Mouse (Mus musculus): ENCODE measurements around the gene Enox1. TPM values are rescaled to one million over a fixed set of nuclear protein-coding genes. Genes with fewer than 3 reads are reported as not detected.

Enox1 gene
- polyA plus RNA-seq, 1 experiment, result not detected

DNA sequence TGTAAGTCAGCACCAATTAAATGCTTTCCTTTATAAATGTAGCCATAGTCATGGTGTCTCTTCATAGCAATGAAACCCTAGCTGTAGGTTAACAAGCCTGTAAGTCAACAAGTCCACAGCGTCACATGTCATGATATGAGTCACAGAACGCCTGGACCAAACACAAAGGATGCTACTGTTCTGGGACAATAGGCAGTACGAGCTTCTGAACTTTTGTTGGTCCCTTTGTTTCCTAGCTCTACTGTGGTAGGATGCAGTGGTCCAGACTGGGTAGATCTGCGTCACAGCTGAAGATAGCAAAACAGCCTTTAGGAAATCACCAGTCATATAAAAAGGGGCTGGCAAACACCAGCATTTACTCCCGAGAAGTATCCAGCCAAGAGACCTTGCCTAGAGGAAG, 135.2 kb downstream of the Enox1 start:
- no peak overlapping the region for H3K27ac ChIP-seq (ENCODE audit: insufficient read depth, low read depth, low read length)
- H3K4me3 ChIP-seq (ENCODE audit: insufficient read depth, low read length), result no peak overlapping the region
- H3K4me1 ChIP-seq (ENCODE audit: control insufficient read depth, insufficient read depth, low read length), result no peaks in the 10 kb centered on the region
- TF ChIP-seq CTCF (IDR thresholded peaks at IDR 0.05; ENCODE audit: low read depth, low read length) (no peak), POLR2A (IDR thresholded peaks at IDR 0.05; ENCODE audit: borderline replicate concordance, low read depth, low read length) (no peak)

DNA sequence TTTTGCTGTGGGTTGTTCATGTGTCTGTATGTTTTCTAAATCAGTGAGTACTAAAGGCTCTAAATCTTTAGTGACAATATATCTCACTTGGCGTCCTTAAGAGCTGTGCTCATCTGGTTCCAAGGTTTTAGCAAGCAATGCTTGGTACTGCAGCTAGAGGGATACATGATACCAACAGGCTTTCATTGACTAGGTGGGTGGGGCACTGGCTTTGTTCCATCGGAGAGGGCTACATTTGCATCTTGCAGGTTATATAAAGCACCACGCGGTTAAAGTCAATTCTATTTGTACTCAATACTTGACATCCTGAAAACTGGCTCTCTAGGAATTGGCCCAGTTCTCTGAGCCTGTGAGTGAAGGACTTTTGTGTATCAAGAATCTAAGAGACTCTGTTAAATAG, 140.5 kb downstream of the Enox1 start:
- Histone ChIP-seq H3K4me3 (ENCODE audit: insufficient read depth, low read length) (no peak overlapping the region), H3K27ac (ENCODE audit: insufficient read depth, low read depth, low read length) (no peak overlapping the region), H3K4me1 (ENCODE audit: control insufficient read depth, insufficient read depth, low read length) (no peaks in the 10 kb centered on the region)
- TF ChIP-seq CTCF (IDR thresholded peaks at IDR 0.05; ENCODE audit: low read depth, low read length) (no peak), POLR2A (IDR thresholded peaks at IDR 0.05; ENCODE audit: borderline replicate concordance, low read depth, low read length) (no peak)

- Histone ChIP-seq H3K4me3 (ENCODE audit: insufficient read depth, low read length) (no peak overlapping the region), H3K27ac (ENCODE audit: insufficient read depth, low read depth, low read length) (no peak overlapping the region), H3K4me1 (ENCODE audit: control insufficient read depth, insufficient read depth, low read length) (no peaks in the 10 kb centered on the region)
- no peak for TF ChIP-seq POLR2A (IDR thresholded peaks at IDR 0.05; ENCODE audit: borderline replicate concordance, low read depth, low read length)
- no peak for TF ChIP-seq CTCF (IDR thresholded peaks at IDR 0.05; ENCODE audit: low read depth, low read length)
Observed at GRCm38 (mm10) chr14:77298327-77298726, 141.8 kb downstream of the Enox1 start.

- TF ChIP-seq POLR2A (IDR thresholded peaks at IDR 0.05; ENCODE audit: borderline replicate concordance, low read depth, low read length) (no peak), CTCF (IDR thresholded peaks at IDR 0.05; ENCODE audit: low read depth, low read length) (no peak)
- no peaks in the 10 kb centered on the region for H3K4me1 ChIP-seq (ENCODE audit: control insufficient read depth, insufficient read depth, low read length)
- H3K27ac ChIP-seq (ENCODE audit: insufficient read depth, low read depth, low read length), result no peak overlapping the region
- H3K4me3 ChIP-seq (ENCODE audit: insufficient read depth, low read length), result no peak overlapping the region
Observed at GRCm38 (mm10) chr14:77309571-77309970, 153.0 kb downstream of the Enox1 start.

DNA sequence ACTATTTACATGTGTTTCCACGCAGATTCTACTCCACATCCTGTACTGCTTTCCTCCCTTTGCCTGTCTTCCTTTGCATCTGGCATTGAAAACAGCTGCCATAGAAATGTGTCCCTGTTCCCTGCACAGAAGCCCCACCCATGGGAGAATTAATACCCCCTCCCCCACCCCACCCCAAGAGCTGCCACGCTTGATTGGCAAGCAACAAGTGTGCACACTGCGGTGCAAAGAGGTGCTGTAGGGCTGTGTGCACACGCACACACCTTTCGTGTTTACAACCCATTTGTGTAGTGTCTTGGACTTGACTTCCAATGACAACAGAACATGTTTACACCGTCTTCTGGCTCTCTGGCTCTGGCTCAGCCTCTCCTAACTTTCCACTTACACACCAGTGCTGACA, 154.9 kb downstream of the Enox1 start:
- Histone ChIP-seq H3K4me3 (ENCODE audit: insufficient read depth, low read length) (no peak overlapping the region), H3K4me1 (ENCODE audit: control insufficient read depth, insufficient read depth, low read length) (no peaks in the 10 kb centered on the region)

GRCm38 (mm10) chr14:77319396-77319795, 162.8 kb downstream of the Enox1 start:
- H3K4me1 ChIP-seq (ENCODE audit: control insufficient read depth, insufficient read depth, low read length), result no peaks in the 10 kb centered on the region
- TF ChIP-seq CTCF (IDR thresholded peaks at IDR 0.05; ENCODE audit: low read depth, low read length) (no peak), POLR2A (IDR thresholded peaks at IDR 0.05; ENCODE audit: borderline replicate concordance, low read depth, low read length) (no peak)
- no peak overlapping the region for H3K4me3 ChIP-seq (ENCODE audit: insufficient read depth, low read length)
- H3K27ac ChIP-seq (ENCODE audit: insufficient read depth, low read depth, low read length), result no peak overlapping the region

More for the DNA sequence above, 154.9 kb downstream of the Enox1 start:
- no peak for TF ChIP-seq POLR2A (IDR thresholded peaks at IDR 0.05; ENCODE audit: borderline replicate concordance, low read depth, low read length)
- TF ChIP-seq CTCF (IDR thresholded peaks at IDR 0.05; ENCODE audit: low read depth, low read length), result no peak
- no peak overlapping the region for H3K27ac ChIP-seq (ENCODE audit: insufficient read depth, low read depth, low read length)

- Histone ChIP-seq H3K4me3 (ENCODE audit: insufficient read depth, low read length) (no peak overlapping the region), H3K4me1 (ENCODE audit: control insufficient read depth, insufficient read depth, low read length) (no peaks in the 10 kb centered on the region), H3K27ac (ENCODE audit: insufficient read depth, low read depth, low read length) (no peak overlapping the region)
- TF ChIP-seq CTCF (IDR thresholded peaks at IDR 0.05; ENCODE audit: low read depth, low read length), result no peak
- TF ChIP-seq POLR2A (IDR thresholded peaks at IDR 0.05; ENCODE audit: borderline replicate concordance, low read depth, low read length), result no peak
Observed at GRCm38 (mm10) chr14:77324348-77324747, 167.8 kb downstream of the Enox1 start.

- H3K4me1 ChIP-seq (ENCODE audit: control insufficient read depth, insufficient read depth, low read length), result no peaks in the 10 kb centered on the region
- TF ChIP-seq CTCF (IDR thresholded peaks at IDR 0.05; ENCODE audit: low read depth, low read length) (no peak), POLR2A (IDR thresholded peaks at IDR 0.05; ENCODE audit: borderline replicate concordance, low read depth, low read length) (no peak)
- H3K4me3 ChIP-seq (ENCODE audit: insufficient read depth, low read length), result no peak overlapping the region
- H3K27ac ChIP-seq (ENCODE audit: insufficient read depth, low read depth, low read length), result no peak overlapping the region
Observed at GRCm38 (mm10) chr14:77327693-77328092, 171.1 kb downstream of the Enox1 start.

- TF ChIP-seq POLR2A (IDR thresholded peaks at IDR 0.05; ENCODE audit: borderline replicate concordance, low read depth, low read length), result no peak
- no peak for TF ChIP-seq CTCF (IDR thresholded peaks at IDR 0.05; ENCODE audit: low read depth, low read length)
- no peaks in the 10 kb centered on the region for H3K4me1 ChIP-seq (ENCODE audit: control insufficient read depth, insufficient read depth, low read length)
- H3K27ac ChIP-seq (ENCODE audit: insufficient read depth, low read depth, low read length), result no peak overlapping the region
- H3K4me3 ChIP-seq (ENCODE audit: insufficient read depth, low read length), result no peak overlapping the region
Observed at GRCm38 (mm10) chr14:77329791-77330190, 173.2 kb downstream of the Enox1 start.

GRCm38 (mm10) chr14:77343662-77344340, 187.2 kb downstream of the Enox1 start:
- Histone ChIP-seq H3K27ac (ENCODE audit: insufficient read depth, low read depth, low read length) (peak overlapping the region; percentile 71), H3K4me3 (ENCODE audit: insufficient read depth, low read length) (0 out of 2 replicates have a peak overlapping the region, but pooled peaks have one; percentile 2)

More at GRCm38 (mm10) chr14:77343662-77344340, 187.2 kb downstream of the Enox1 start:
- no peak for TF ChIP-seq CTCF (IDR thresholded peaks at IDR 0.05; ENCODE audit: low read depth, low read length)
- no peak for TF ChIP-seq POLR2A (IDR thresholded peaks at IDR 0.05; ENCODE audit: borderline replicate concordance, low read depth, low read length)
- peaks cover 5% of the 10 kb centered on the region for H3K4me1 ChIP-seq (ENCODE audit: control insufficient read depth, insufficient read depth, low read length)
